Mouse (Mus musculus): Measurements from ENCODE around the gene Epb41l5. TPM values are rescaled to one million over a fixed set of nuclear protein-coding genes. Genes with fewer than 3 reads are reported as not detected.

The Epb41l5 gene
- polyA plus RNA-seq, 1 experiment from 2014 or later: 53.3 TPM

- Histone ChIP-seq H3K4me1 (replicated peaks; ENCODE audit: control insufficient read depth, insufficient read depth, low read length) (no peaks in the 10 kb centered on the region), H3K36me3 (ENCODE audit: control insufficient read depth, insufficient read depth, low read length) (no peaks in the 10 kb centered on the region), H3K9me3 (ENCODE audit: control insufficient read depth, low read length) (no peaks in the 10 kb centered on the region), H3K27me3 (ENCODE audit: control insufficient read depth, insufficient read depth, low read length) (no peaks in the 10 kb centered on the region), H3K4me3 (ENCODE audit: low read depth, low read length) (no peak overlapping the region), H3K9ac (ENCODE audit: low read length) (no peak overlapping the region), H3K4me2 (ENCODE audit: low read depth, low read length, severe bottlenecking) (no peak overlapping the region), H3K27ac (ENCODE audit: low read depth, low read length) (no peak overlapping the region)
- 86% methylated on average over 2 of the region's 2 CpGs for WGBS
- DNase-seq (ENCODE audit: low spot score) (no peak), ATAC-seq (replicated peaks; ENCODE audit: low FRiP score) (no peak)
These were observed 103.6 kb downstream of the Epb41l5 start for GRCm38 (mm10) chr1:119545164-119545563.

- ATAC-seq (replicated peaks; ENCODE audit: low FRiP score) (no peak), DNase-seq (ENCODE audit: low spot score) (no peak)
- no peaks in the 10 kb centered on the region for H3K4me1 ChIP-seq (replicated peaks; ENCODE audit: control insufficient read depth, insufficient read depth, low read length)
- no peak overlapping the region for H3K9ac ChIP-seq (ENCODE audit: low read length)
- H3K36me3 ChIP-seq (ENCODE audit: control insufficient read depth, insufficient read depth, low read length): no peaks in the 10 kb centered on the region
- H3K4me3 ChIP-seq (ENCODE audit: low read depth, low read length): no peak overlapping the region
- 89% methylated on average over 5 of the region's 5 CpGs for WGBS
- H3K27ac ChIP-seq (ENCODE audit: low read depth, low read length): no peak overlapping the region
- no peak overlapping the region for H3K4me2 ChIP-seq (ENCODE audit: low read depth, low read length, severe bottlenecking)
- H3K27me3 ChIP-seq (ENCODE audit: control insufficient read depth, insufficient read depth, low read length): no peaks in the 10 kb centered on the region
- no peaks in the 10 kb centered on the region for H3K9me3 ChIP-seq (ENCODE audit: control insufficient read depth, low read length)
These were observed 104.1 kb downstream of the Epb41l5 start for GRCm38 (mm10) chr1:119544611-119545155.

GRCm38 (mm10) chr1:119543316-119543715 is 105.5 kb downstream of the Epb41l5 start:
- H3K4me2 ChIP-seq (ENCODE audit: low read depth, low read length, severe bottlenecking): no peak overlapping the region
- H3K36me3 ChIP-seq (ENCODE audit: control insufficient read depth, insufficient read depth, low read length): no peaks in the 10 kb centered on the region
- H3K27me3 ChIP-seq (ENCODE audit: control insufficient read depth, insufficient read depth, low read length): no peaks in the 10 kb centered on the region
- no peaks in the 10 kb centered on the region for H3K9me3 ChIP-seq (ENCODE audit: control insufficient read depth, low read length)
- H3K4me3 ChIP-seq (ENCODE audit: low read depth, low read length): no peak overlapping the region
- no peak overlapping the region for H3K27ac ChIP-seq (ENCODE audit: low read depth, low read length)
- H3K4me1 ChIP-seq (replicated peaks; ENCODE audit: control insufficient read depth, insufficient read depth, low read length): no peaks in the 10 kb centered on the region
- no peak for DNase-seq (ENCODE audit: low spot score)
- no peak overlapping the region for H3K9ac ChIP-seq (ENCODE audit: low read length)
- WGBS: 96% methylated on average over 6 of the region's 6 CpGs
- ATAC-seq (replicated peaks; ENCODE audit: low FRiP score): no peak

- H3K27ac ChIP-seq (ENCODE audit: low read depth, low read length): no peak overlapping the region
- H3K9ac ChIP-seq (ENCODE audit: low read length): no peak overlapping the region
- no peaks in the 10 kb centered on the region for H3K36me3 ChIP-seq (ENCODE audit: control insufficient read depth, insufficient read depth, low read length)
- no peak overlapping the region for H3K4me3 ChIP-seq (ENCODE audit: low read depth, low read length)
- H3K4me2 ChIP-seq (ENCODE audit: low read depth, low read length, severe bottlenecking): no peak overlapping the region
- WGBS: 74% methylated on average over 2 of the region's 3 CpGs
- DNase-seq (ENCODE audit: low spot score) (no peak), ATAC-seq (replicated peaks; ENCODE audit: low FRiP score) (no peak)
- H3K27me3 ChIP-seq (ENCODE audit: control insufficient read depth, insufficient read depth, low read length): no peaks in the 10 kb centered on the region
- H3K4me1 ChIP-seq (replicated peaks; ENCODE audit: control insufficient read depth, insufficient read depth, low read length): no peaks in the 10 kb centered on the region
- no peaks in the 10 kb centered on the region for H3K9me3 ChIP-seq (ENCODE audit: control insufficient read depth, low read length)
These were observed 107.2 kb downstream of the Epb41l5 start for GRCm38 (mm10) chr1:119541570-119541969.

GRCm38 (mm10) chr1:119540836-119541557 is 107.8 kb downstream of the Epb41l5 start:
- no peaks in the 10 kb centered on the region for H3K9me3 ChIP-seq (ENCODE audit: control insufficient read depth, low read length)
- H3K4me3 ChIP-seq (ENCODE audit: low read depth, low read length): no peak overlapping the region
- no peaks in the 10 kb centered on the region for H3K27me3 ChIP-seq (ENCODE audit: control insufficient read depth, insufficient read depth, low read length)
- no peaks in the 10 kb centered on the region for H3K4me1 ChIP-seq (replicated peaks; ENCODE audit: control insufficient read depth, insufficient read depth, low read length)
- H3K9ac ChIP-seq (ENCODE audit: low read length): no peak overlapping the region
- WGBS: 83% methylated on average over 9 of the region's 9 CpGs
- no peaks in the 10 kb centered on the region for H3K36me3 ChIP-seq (ENCODE audit: control insufficient read depth, insufficient read depth, low read length)
- no peak overlapping the region for H3K27ac ChIP-seq (ENCODE audit: low read depth, low read length)
- H3K4me2 ChIP-seq (ENCODE audit: low read depth, low read length, severe bottlenecking): no peak overlapping the region
- DNase-seq (ENCODE audit: low spot score) (no peak), ATAC-seq (replicated peaks; ENCODE audit: low FRiP score) (no peak)

- no peak overlapping the region for H3K9ac ChIP-seq (ENCODE audit: low read length)
- 83% methylated on average over 2 of the region's 2 CpGs for WGBS
- no peak overlapping the region for H3K4me2 ChIP-seq (ENCODE audit: low read depth, low read length, severe bottlenecking)
- H3K27me3 ChIP-seq (ENCODE audit: control insufficient read depth, insufficient read depth, low read length): no peaks in the 10 kb centered on the region
- no peaks in the 10 kb centered on the region for H3K9me3 ChIP-seq (ENCODE audit: control insufficient read depth, low read length)
- H3K4me3 ChIP-seq (ENCODE audit: low read depth, low read length): no peak overlapping the region
- DNase-seq (ENCODE audit: low spot score): no peak
- no peaks in the 10 kb centered on the region for H3K4me1 ChIP-seq (replicated peaks; ENCODE audit: control insufficient read depth, insufficient read depth, low read length)
- ATAC-seq (replicated peaks; ENCODE audit: low FRiP score): no peak
- no peaks in the 10 kb centered on the region for H3K36me3 ChIP-seq (ENCODE audit: control insufficient read depth, insufficient read depth, low read length)
- no peak overlapping the region for H3K27ac ChIP-seq (ENCODE audit: low read depth, low read length)
These were observed 109.5 kb downstream of the Epb41l5 start for GRCm38 (mm10) chr1:119539252-119539651.

DNA sequence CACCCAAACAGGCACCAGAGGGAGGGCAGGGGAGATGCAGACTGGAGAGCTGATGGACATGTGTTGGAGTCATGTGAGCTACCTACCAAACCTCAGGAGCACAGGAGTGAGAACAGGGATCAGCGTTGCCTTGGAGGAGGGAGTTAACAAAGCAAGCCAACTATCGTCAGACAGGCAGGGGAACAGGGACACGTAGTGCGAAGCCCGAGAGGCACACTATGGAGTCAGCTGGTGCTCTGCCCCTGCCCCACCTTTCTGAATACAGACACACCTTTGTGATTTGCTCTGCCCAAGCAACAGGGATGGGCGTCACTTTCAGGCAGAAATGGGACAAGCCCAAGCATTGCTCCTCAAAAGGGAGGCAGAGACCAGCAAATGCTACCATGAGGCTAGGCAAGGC is 111.1 kb downstream of the Epb41l5 start:
- 94% methylated on average over 6 of the region's 6 CpGs for WGBS
- no peak overlapping the region for H3K4me2 ChIP-seq (ENCODE audit: low read depth, low read length, severe bottlenecking)
- H3K4me1 ChIP-seq (replicated peaks; ENCODE audit: control insufficient read depth, insufficient read depth, low read length): no peaks in the 10 kb centered on the region
- H3K27me3 ChIP-seq (ENCODE audit: control insufficient read depth, insufficient read depth, low read length): no peaks in the 10 kb centered on the region
- H3K4me3 ChIP-seq (ENCODE audit: low read depth, low read length): no peak overlapping the region
- no peaks in the 10 kb centered on the region for H3K36me3 ChIP-seq (ENCODE audit: control insufficient read depth, insufficient read depth, low read length)
- H3K27ac ChIP-seq (ENCODE audit: low read depth, low read length): no peak overlapping the region
- ATAC-seq (replicated peaks; ENCODE audit: low FRiP score) (no peak), DNase-seq (ENCODE audit: low spot score) (peak; percentile 43)
- no peak overlapping the region for H3K9ac ChIP-seq (ENCODE audit: low read length)
- H3K9me3 ChIP-seq (ENCODE audit: control insufficient read depth, low read length): no peaks in the 10 kb centered on the region

DNA sequence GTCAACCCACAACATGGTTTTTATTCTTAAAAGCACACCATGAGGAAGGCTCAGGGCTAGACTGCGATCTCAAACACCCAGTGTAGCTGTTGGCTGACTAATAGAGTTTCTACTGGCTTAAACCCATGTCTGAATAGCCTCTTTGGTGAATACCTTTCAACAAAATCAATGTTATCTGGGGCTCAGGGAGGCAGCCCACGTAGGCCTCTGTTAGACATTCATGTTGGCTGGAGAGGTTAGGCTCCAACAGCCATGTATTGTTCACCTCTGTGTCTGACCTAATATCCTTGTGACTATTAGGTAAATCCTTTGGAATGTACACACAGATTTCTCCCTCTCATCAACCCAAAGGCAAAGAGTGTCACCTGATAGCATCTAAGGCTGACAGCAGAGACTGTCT is 112.7 kb downstream of the Epb41l5 start:
- Histone ChIP-seq H3K4me1 (replicated peaks; ENCODE audit: control insufficient read depth, insufficient read depth, low read length) (no peaks in the 10 kb centered on the region), H3K36me3 (ENCODE audit: control insufficient read depth, insufficient read depth, low read length) (no peaks in the 10 kb centered on the region), H3K9ac (ENCODE audit: low read length) (no peak overlapping the region), H3K27me3 (ENCODE audit: control insufficient read depth, insufficient read depth, low read length) (no peaks in the 10 kb centered on the region), H3K27ac (ENCODE audit: low read depth, low read length) (no peak overlapping the region), H3K9me3 (ENCODE audit: control insufficient read depth, low read length) (no peaks in the 10 kb centered on the region), H3K4me2 (ENCODE audit: low read depth, low read length, severe bottlenecking) (no peak overlapping the region), H3K4me3 (ENCODE audit: low read depth, low read length) (no peak overlapping the region)
- ATAC-seq (replicated peaks; ENCODE audit: low FRiP score) (no peak), DNase-seq (ENCODE audit: low spot score) (no peak)
- WGBS: 83% methylated on average over 2 of the region's 2 CpGs

- H3K4me3 ChIP-seq (ENCODE audit: low read depth, low read length): no peak overlapping the region
- no peak for ATAC-seq (replicated peaks; ENCODE audit: low FRiP score)
These were observed 114.5 kb downstream of the Epb41l5 start for GRCm38 (mm10) chr1:119534341-119534740.

More at GRCm38 (mm10) chr1:119534341-119534740, 114.5 kb downstream of the Epb41l5 start:
- Histone ChIP-seq H3K4me2 (ENCODE audit: low read depth, low read length, severe bottlenecking) (no peak overlapping the region), H3K9ac (ENCODE audit: low read length) (no peak overlapping the region), H3K27ac (ENCODE audit: low read depth, low read length) (no peak overlapping the region), H3K4me1 (replicated peaks; ENCODE audit: control insufficient read depth, insufficient read depth, low read length) (no peaks in the 10 kb centered on the region), H3K9me3 (ENCODE audit: control insufficient read depth, low read length) (no peaks in the 10 kb centered on the region), H3K36me3 (ENCODE audit: control insufficient read depth, insufficient read depth, low read length) (no peaks in the 10 kb centered on the region; the same call in 1 of the 2 replicates), H3K27me3 (ENCODE audit: control insufficient read depth, insufficient read depth, low read length) (no peaks in the 10 kb centered on the region)
- WGBS: 95% methylated on average over 5 of the region's 5 CpGs
- DNase-seq (ENCODE audit: low spot score): no peak
